Mouse (Mus musculus): Measurements from ENCODE around the gene Ttc30b.
"Not testable (repeated sequence)": the region's sequence is repeated elsewhere in the genome, so short reads cannot be mapped to it uniquely, and the experiment has no call there.

Ttc30b gene

GRCm38 (mm10) chr2:75938117-75939063 lies at the start of gene Ttc30b:
Ttc30b (minus strand) TSS chr2:75938585.
- peak; percentile 52 to 66 for DNase-seq (ENCODE audit: low spot score in 2 of 2)

DNA sequence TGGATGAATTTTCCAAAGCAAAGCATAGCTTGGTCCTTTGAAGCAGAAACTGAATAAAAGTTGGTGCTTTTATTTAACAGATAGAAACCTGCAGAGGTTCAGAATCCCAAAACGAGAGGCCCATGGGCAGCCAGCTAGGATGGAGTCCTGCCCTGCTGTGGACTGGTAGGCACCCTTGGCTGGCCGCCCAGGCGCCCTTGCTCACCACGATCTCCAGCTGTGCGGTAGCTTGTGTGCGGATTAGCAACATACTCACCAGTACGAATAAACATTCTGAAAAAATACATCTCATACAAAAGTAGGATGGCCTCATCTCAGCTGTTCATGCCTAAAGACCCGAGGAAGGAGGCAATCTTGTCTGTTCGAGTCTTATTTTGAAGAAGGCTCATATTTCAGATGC lies 49.4 kb upstream of the Ttc30b start:
- no peak for DNase-seq (ENCODE audit: low spot score in 2 of 2)

GRCm38 (mm10) chr2:75985124-75985523 lies 46.7 kb upstream of the Ttc30b start:
- peak in 1 of 2 experiments; percentile 47 for DNase-seq (ENCODE audit: low spot score in 2 of 2)

- DNase-seq (ENCODE audit: low spot score in 2 of 2) = no peak
Measured at GRCm38 (mm10) chr2:75983847-75984246, 45.5 kb upstream of the Ttc30b start.

DNA sequence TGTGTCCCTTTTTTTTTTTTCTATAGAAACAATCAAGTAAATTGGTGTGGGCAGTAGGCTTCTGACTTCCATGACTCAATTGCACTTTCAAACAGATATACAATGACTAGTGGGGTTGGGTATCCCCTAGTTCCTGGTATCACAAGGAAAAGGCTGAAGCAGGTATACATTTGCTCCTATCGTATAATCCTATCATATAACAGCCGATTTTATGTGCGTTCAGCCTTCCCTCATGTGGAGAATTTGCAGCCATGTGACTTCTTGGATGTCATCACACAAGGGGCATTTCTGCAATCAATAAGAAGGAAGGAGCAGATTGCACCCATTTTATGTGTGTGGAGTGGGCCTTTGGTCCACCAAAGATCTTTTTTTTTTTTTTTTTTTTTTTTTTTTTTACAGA lies 44.7 kb upstream of the Ttc30b start:
- no peak for DNase-seq (ENCODE audit: low spot score in 2 of 2)

- DNase-seq (ENCODE audit: low spot score in 2 of 2) = no peak
Measured at GRCm38 (mm10) chr2:75982626-75983025, 44.2 kb upstream of the Ttc30b start.

DNA sequence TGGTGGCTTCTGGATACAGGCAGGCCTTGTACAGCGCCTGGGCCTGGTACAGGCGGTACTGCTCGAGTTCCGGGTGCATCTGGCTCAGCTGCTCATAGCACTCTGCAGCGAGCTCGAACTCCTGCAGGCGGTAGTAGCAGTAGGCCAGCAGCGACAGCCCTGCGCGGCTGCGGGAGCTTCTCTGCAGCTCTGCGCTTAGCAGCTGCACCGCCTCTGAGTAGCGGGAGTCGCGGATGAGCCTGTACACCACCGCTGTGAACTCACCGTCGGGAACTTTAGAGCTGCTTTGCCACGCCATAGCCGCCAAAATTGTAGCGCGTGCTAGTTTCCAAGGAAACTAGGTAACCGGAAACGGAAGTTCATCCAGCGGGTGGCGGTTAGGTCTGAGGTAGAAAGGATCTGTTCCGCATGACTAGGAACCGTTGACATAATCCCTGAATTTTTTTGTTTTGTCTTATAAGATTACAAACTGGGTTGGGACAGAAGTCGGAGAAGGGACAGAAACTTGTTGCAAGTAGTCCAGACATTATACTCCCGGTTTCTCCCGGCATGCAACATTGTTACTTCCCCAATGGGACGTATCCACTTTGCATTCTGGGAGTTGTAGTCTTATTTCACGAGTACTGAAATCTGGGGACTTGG lies 43.2 kb upstream of the Ttc30b start, which contains the start of gene Ttc30a1:
Ttc30a1 (minus strand) TSS at position 528 of the 642 bp plus-strand sequence.
- DNase-seq (ENCODE audit: low spot score in 2 of 2) = peak; percentile 51 to 67

DNA sequence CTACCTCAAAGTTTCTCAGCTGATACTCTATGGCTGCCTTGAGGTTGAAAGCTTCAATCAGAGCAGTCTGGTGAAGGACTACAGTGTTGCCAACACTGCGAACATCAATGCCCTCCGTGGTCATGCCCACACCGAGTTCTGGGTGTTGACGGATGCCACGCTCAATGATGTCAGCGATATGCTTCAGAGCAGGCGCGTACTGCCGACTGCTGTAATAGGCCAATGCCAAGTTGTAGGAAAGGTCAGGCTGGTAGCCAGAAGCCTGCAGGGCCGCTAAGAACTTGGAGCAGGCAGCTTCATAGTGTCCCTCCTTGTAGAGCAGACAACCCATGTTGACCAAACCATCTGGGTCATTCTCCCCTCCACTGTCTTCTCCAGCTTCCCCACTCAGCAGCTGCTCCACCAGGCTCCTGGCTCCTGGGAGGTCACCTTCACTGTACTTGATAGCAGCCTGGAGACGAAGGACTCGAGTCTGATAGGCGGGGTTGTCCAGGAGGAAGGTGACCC lies 42.6 kb upstream of the Ttc30b start:
- not testable (repeated sequence) for DNase-seq (ENCODE audit: low spot score in 2 of 2)

- DNase-seq (ENCODE audit: low spot score in 2 of 2) = not testable (repeated sequence)
Measured at GRCm38 (mm10) chr2:75977752-75978368, 39.5 kb upstream of the Ttc30b start, which contains the start of gene Ttc30a2. Ttc30a2 (minus strand) TSS chr2:75978170.

DNA sequence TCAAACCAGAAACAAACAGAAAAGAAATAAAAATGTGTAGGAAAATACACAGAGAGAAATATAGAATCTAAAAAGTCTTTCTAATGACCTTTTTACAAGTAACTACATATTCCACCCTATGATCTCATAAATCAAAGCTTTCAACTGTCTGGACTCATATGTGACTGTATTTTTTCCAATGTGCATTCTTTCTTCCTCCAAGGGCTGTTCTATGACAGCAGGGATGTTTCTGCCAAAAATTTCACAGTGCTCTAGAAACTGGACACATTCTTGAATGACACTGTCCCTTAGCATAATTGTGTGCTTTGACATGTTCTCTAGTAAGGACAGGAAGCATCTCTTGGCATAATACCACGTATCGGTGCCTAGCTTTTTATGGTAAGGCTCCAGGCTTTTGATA lies 37.7 kb upstream of the Ttc30b start:
- not testable (repeated sequence) for DNase-seq (ENCODE audit: low spot score in 2 of 2)

DNA sequence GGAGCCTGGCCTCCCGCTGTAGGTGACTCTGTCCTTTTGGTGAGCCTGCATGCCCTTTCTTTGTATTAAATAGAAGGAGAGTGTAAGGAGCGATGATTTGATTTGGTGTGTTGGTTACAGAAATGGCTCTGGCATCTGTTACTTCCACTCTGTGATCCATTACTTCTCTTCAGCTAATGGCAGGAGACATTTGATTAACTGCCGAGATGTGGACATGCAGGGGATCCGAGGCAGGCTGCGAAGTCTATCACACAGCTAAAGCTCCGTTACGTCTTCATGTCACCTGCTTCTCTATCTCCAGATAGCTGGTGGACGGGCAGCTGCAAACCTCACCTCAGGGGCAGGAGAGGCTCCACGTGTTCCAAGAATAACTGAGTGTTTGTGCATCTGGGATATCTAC lies 35.7 kb upstream of the Ttc30b start:
- DNase-seq (ENCODE audit: low spot score in 2 of 2) = no peak

DNA sequence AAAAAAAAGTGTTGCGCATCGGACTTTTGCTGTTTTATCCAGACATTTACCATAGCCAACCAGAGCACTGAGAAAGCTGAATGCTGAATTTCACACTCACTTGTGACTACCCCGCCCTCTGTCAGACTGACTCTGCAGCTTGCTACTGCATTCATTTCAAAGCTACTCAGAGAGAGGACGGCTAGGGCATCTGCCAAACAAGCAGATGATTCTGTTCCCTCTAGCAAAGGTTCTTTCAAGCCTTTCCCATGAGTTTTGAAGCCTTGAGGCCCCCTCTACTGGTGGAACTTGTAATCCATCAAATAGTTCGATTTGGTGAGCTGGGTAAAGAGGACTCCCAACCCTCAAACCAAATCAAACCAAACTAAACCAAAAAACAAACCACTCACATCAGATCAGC lies 26.6 kb upstream of the Ttc30b start:
- peak; percentile 17 to 61 for DNase-seq (ENCODE audit: low spot score in 2 of 2)

DNA sequence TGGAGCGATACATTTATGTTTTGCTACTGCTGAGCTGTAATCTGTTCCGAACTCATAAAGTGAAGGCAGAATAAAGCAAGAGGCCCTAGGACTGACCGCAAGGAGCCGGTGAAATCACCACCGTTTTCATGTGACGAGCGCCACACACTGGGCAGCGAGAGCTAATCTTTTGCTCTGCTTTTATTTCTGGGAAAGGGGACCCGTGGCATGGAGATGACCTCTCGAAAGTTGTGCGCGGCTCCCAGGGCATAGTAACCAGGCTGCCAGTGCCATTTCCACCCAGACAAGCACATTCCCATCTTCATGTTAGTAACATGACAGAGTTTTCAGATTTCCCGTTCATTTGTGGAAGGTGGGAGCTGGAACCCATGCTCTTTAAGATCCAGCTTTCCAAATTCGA lies 26.1 kb upstream of the Ttc30b start:
- peak; percentile 22 to 27 for DNase-seq (ENCODE audit: low spot score in 2 of 2)

- DNase-seq (ENCODE audit: low spot score in 2 of 2) = no peak
Measured at GRCm38 (mm10) chr2:75964051-75964450, 25.7 kb upstream of the Ttc30b start.

GRCm38 (mm10) chr2:75963211-75963840 lies 24.9 kb upstream of the Ttc30b start:
- DNase-seq (ENCODE audit: low spot score in 2 of 2) = no peak

DNA sequence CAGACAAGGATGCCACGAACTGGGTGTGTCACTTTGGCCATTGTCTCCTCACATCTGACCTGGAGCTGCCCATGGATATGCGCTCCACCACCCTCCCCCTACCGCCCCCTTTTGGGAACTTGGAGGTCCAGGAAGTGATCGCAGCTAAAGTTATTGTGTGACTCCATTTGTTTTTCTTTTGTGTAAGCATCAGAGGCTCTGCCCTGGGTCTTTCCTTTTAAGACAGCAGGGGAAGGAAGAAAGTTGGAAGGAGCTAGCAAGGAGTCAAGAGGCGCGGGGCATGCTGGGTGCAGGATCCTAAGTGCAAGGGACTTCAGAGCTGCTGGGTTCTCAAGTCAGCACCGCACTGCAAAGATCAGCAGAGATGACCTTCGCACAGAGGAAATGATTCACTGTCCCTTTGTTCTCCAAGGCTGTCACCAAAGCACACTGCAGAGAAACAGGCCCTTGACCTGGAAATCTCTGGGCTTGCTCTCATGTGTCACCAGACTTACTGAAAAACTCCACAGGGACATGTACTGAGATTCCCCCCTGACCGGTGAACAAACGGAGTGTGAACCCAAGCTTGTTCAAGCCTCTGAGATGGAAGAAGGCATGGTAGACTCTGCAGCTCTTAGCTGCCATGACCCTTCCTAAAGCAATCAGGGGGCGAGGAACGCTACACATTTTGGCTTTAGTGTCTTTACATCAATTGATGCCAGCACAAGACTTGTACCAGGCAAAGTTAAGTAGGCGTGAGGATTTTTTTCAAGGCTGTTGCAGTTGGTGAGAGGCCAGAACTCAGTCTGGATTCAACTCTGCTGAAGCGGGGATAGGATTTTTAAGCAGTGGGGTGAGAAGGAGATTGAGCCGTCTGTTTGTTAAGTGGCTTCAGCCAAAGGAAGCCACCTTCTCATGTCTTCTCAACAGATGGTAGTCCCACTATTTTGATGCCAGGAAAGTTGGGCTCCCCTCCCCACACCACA lies 22.3 kb upstream of the Ttc30b start:
- no peak for DNase-seq (ENCODE audit: low spot score in 2 of 2)

DNA sequence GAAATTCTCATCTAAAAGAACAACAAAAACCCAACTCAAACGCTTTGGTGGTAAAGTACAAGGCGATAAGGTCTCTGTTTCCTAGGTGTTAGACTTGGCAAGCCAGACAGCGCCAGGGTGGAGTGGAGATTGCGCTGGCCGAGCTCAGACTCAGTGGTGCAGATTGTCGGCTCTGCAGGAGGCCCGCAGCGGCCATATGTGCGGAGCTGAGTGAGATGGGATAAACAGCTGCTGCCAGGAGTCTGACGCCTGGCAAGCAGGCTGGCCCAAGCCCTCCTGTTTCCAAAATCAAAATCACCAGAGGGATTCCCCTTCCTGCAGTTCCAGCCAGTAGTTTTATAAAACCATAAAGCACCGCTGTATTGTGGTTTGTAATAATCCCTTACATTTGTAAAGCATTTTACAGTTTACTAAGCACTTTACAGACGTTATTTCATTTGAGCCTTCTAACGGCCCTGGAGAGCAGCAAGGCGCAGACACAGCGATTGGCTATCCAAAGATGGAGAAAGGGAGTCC lies 21.5 kb upstream of the Ttc30b start:
- DNase-seq (ENCODE audit: low spot score in 2 of 2) = no peak

DNA sequence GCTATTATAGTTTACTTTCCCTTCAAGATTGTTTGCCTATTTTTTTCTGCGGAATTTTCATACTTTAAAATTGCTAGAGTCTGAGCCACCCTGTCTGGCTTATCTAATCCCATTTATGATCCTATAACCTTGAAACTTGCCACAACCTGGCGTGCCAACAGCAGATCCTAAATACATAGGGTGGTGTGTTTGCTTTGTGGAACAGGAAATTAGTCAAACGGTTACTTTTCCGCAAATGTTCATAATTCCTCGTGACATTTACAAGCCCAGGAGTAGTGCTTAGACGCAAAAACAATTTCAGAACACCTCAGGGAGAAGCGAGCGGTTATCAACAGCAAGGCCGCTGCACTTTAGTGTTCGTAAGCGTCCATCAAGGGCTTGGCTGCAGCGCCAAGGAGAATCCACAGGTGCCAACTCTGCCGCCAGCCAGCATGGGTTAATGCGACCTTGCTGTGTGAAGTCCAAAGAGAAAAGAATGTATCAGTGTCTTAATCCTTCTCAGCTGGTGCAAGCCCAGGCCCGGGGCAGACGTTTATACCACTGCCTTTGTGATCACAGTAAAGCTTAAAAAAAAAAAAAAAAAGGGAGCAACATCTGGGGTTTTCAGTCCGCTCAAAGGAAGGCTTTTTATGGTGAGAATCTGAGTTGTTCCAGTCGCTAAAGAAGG lies 20.9 kb upstream of the Ttc30b start:
- no peak for DNase-seq (ENCODE audit: low spot score in 2 of 2)

DNA sequence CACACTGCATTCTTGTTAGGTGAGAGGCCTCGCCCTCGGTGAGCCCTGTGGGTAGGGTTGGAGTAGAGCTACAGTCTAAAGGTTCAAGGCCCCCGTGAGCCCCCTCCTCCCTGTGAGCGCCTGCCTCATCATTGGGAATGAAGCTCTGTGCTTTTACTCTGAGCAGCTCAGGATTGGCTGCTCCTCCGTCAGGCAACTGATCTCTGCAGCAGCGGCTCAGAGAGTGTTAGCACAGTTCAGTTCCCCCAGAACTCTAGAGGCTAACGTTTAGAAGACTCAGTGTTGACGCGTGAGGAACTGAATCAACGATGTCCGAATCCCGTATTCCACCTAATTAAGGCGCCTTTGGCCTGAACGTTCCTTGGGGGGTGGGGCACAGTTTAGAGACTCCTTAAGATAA lies 17.3 kb upstream of the Ttc30b start:
- DNase-seq (ENCODE audit: low spot score in 2 of 2) = no peak

GRCm38 (mm10) chr2:75953320-75953719 lies 14.9 kb upstream of the Ttc30b start:
- no peak for DNase-seq (ENCODE audit: low spot score in 2 of 2)

Measured in frontal cortex, postnatal 25 days (tissue).